Mouse (Mus musculus) thymus, postnatal 4 days (tissue): Measurements from ENCODE around the gene Scamp4.
A peak's percentile ranks its signal among the peaks of the same experiment; 100 is the strongest.
"Not testable (repeated sequence)": the region's sequence is repeated elsewhere in the genome, so short reads cannot be mapped to it uniquely, and the experiment has no call there.

Experiments used
- DNase-seq: peaks from one replicate; pipeline ENCODE4 v3.0.0; 2021

Scamp4 gene

GRCm38 (mm10) chr10:80578911-80579310, 23.8 kb upstream of the Scamp4 start:
- DNase-seq = peak; percentile 84

DNA sequence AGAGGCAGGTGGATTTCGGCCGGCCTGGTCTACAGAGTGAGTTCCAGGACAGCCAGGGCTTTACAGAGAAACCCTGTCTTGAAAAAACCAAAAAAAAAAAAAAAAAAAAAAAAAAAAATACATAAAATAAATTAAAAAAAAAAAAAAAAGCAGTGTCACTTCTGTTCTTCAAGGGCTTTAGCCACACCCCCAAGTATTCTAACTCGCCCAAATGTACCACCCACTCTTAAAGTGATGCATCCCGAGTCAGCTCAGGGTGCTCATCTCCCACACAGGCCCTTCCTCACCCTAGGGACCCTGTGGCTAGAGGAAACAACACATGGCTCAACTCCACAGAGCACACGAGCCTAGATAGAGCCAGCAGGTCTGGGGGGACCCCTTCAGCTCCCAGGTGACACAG, 19.6 kb upstream of the Scamp4 start:
- no peak for DNase-seq

DNA sequence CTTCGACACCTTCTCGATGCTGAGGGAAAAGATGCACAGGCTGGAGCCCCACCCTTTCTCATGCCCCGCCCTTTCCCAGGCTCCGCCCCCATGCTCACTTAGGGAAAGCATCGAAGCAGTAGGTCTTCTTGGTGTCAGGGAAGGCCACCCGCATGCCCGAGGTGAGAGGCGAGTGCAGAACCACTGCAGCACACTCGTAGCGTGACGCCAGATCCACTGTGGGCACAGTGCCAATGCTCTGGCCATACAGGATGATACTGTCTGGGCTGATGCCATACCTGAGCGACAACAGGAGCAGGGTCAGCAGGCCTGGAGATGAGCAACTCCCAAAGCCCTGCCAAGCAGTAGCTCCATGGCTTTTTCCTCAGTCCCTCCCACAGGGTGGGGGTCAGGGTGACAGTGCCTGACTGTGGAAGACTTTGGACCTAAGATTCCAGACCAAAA, 18.6 kb upstream of the Scamp4 start:
- DNase-seq = peak; percentile 66

DNA sequence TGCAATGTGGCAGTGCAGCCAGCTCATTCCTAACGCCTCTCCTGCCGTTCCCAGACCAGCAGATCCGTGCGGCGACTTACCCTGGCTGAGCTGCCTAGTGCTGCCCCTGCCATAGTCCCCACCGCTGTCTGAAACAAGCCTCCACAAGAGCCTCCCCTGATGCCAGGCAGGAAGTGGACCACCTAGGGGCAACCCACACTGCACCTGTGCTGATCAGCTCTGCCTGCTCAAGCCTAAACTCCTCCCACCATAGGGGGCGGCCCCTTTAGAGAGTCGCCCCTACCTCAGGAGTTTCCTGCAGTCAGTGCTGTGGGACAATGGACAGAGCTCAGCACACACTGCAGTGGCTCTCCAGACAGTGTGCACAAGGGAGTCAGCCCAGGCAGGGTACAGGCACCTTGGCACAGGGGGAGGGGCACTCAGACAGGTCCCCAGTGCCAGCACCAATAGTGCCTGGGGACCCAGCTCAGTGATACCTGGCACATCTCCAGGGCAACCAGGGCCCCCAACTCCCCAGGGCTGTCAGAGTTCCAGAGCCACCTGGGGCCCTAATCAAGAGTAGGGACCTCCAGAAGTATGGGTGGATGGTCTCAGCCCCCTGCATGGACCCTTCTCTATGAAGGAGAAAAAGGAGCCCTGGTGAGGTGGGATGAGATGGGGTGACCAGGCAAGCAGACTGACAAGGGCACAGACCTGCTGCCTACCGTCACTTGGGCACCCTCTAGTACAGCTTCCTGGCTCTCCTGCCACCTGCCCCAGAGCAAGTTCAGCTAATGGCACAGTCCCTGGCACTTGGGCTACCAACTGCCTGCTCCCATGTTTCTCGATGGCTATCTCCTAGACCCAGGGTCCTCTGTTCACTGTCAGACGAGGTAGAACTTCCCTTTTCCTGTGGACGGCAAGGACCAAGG, 17.8 kb upstream of the Scamp4 start:
- DNase-seq = peak; percentile 72

GRCm38 (mm10) chr10:80585581-80585980, 17.1 kb upstream of the Scamp4 start:
- peak; percentile 19 for DNase-seq

DNA sequence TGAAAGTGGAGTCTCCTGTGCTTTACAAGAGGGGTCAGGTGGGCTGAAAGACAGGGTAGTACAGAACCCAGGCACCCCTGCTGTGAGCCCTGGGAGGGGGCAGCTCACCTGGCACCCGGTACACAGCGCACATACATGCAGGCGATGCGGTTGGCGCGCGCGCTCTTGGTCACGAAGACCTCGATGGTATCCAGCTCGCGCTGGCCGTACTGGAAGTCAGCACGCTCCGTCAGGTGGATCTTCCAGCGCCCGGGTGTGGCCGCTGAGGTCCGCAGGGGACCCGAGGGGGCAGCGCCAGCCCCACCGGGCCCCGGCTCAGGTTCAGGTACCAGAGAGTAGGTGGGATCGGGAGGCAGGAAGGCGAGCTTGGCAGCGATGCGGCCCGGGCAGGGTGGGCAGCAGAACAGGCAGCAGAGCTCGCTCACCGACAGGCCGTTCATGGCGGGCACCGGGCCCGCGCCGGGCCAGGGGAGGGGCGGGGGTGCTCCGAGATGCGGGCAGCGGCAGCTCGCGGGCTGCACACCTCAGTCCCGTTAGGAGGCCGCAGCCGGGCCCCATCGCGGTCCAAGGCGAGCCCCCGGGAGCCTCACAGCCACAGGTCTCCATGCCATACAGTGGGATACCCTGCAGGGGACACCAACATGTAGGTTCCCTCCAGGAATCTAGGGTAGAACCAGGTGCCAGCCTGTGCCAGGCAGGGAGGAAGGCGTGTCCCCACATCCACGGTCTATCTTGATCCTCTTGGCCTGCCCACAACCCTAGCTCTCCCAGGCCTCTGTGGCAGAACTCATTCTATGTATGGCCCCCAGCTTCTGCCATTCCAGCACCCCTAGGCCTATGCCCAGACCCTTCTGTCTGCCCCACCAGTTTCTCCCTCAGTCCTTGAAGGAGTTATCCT, 16.0 kb upstream of the Scamp4 start:
- peak; percentile 31 for DNase-seq

GRCm38 (mm10) chr10:80587305-80587657, 15.4 kb upstream of the Scamp4 start:
- peak; percentile 13 for DNase-seq

- DNase-seq = peak; percentile 55
These were observed 13.4 kb upstream of the Scamp4 start for GRCm38 (mm10) chr10:80589127-80589878.

- peak; percentile 96 for DNase-seq
These were observed 12.5 kb upstream of the Scamp4 start, which contains the start of gene Abhd17a for GRCm38 (mm10) chr10:80589879-80590854. Gene Abhd17a (minus strand): TSS chr10:80590341.

DNA sequence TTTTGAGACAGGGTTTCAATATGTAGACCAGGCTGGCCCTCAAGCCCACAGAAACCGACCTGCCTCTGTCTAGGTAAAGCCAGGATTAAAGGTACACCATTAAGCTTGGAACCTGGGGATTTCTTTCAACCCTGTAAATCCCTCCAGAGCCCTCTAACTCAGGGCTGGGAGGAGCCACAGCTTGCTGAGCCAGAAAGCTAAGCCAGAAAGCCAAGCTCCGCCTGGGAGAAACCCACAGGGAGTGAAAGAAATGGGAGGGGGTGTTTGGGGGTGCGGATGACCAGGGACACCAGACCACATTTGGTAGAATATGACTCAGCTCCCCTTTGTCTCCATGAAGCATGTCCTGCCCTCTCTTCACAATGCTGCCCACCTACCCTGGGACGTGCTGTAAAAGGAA, 6.4 kb upstream of the Scamp4 start:
- DNase-seq = no peak

DNA sequence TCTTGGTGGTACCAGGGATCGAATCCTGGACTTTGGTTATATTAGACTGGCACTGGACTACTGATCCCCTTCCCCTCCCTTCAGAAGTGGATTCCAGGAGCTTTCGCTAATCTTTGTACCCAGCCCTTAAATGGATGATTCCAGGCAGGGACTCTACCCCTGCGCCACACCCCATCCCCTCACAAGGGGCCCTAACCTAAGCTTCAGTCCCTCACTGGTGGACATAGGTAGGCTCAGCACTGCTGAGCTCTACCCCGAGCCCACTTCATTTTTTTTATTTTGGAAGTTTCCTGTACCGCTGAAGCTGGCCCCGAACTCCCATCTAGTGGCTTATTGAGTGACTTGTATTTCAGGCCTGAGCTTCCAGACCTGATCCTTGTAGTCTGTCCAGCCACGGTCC, 692 bp downstream of the Scamp4 start:
- DNase-seq = no peak

GRCm38 (mm10) chr10:80604001-80604509, 1.4 kb downstream of the Scamp4 start:
- DNase-seq = peak; percentile 50

GRCm38 (mm10) chr10:80604988-80605387, 2.3 kb downstream of the Scamp4 start:
- peak; percentile 16 for DNase-seq

DNA sequence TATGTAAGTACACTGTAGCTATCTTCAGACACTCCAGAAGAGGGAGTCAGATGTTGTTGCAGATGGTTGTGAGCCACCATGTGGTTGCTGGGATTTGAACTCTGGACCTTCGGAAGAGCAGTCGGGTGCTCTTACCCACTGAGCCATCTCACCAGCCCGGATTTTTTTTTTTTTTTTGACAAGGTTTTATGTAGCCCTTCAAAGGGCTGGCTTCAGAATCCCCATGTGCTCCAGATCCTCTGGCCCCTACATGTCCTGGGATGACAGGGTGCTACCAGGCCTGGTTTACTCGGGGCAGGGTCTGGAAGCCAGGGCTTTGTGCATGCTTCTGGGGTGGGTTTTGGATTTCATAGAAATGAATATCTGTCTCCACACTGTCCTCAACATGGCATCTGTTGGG, 3.0 kb downstream of the Scamp4 start, which contains the start of gene Gm49322:
Gene Gm49322, plus strand, starts transcription at position 301 of the 400 bp plus-strand sequence.
- not testable (repeated sequence) for DNase-seq

- peak; percentile 67 for DNase-seq
These were observed 3.6 kb downstream of the Scamp4 start for GRCm38 (mm10) chr10:80606306-80606705.

DNA sequence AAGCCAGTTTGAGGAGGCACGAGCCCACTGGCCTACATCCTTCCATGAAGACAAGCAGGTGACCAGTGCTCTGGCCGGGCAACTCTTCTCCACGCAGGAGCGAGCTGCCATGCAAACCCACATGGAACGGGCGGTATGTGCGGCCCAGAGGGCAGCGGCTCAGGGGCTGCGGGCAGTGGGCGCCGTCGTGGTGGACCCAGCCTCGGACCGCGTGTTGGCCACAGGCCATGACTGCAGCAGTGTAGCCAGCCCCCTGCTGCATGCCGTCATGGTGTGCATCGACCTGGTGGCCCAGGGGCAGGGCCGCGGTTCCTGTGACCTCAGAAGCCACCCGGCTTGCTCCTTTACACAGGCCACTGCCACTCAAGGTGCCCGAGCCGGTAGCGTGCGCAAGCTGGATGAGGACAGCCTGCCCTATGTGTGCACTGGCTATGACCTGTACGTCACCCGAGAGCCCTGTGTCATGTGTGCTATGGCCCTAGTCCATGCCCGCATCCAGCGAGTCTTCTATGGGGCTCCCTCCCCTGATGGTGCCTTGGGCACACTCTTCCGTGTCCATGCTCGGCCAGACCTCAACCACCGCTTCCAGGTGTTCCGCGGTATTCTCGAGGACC, 4.2 kb downstream of the Scamp4 start:
- no peak for DNase-seq

GRCm38 (mm10) chr10:80608435-80608834, 5.8 kb downstream of the Scamp4 start:
- DNase-seq = no peak

- no peak for DNase-seq
These were observed 6.7 kb downstream of the Scamp4 start for GRCm38 (mm10) chr10:80609269-80609924.

DNA sequence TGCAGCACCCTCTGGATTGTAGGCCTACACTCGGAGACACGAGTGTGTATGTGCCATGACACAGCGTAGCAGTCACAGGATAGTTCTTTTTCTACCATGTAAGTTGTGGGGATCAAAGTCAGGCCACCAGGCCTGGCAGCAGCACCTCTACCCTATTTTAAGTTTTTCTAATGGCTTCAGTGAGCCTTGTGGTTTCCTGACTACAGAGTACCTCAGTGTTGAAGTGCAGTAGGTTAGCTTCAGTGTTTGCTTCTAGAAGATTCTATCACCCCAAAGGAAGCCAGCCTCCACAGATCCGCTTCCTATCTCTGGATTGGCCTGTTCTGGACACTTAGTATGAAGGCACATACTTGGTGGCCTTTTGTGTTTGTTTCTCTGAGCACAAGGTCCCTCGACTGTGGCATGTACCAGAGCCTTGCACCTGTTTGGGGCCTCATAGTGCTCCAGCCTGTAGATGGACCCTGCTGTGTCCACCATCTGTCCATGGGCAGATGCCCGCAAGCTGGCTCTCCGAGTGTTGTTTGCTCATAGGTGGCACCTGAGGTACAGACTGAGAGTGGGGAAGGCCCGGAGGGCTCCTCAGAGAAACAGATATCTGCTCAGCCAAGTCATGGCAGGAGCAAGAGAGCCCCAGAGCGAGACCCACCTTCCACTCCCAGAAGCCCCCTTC, 7.6 kb downstream of the Scamp4 start:
- no peak for DNase-seq

DNA sequence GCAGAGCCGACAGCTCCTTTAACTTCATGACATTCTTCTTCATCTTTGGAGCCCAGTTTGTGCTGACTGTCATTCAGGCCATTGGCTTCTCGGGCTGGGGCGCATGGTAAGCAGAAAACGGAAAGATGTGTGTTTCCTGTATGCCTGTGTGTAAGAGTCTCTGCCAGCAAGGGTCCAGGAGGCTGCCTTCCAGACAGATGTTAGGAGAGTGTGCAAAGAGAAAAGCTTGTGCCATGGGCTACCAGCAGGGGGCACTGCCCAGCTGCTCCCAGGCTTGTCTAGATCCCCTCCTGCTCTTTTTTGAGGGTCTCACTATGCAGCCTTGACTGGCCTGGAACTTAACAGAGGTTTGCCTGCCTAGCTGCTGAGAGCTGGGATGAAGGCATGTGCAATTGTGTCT, 8.4 kb downstream of the Scamp4 start:
- peak; percentile 90 for DNase-seq
